Mouse (Mus musculus) kidney, adult 9 months (tissue): ENCODE data around the gene Pla2g4c.

ENCODE experiments used
- DNase-seq: peaks from one replicate; pipeline ENCODE4 v3.0.0; 2022

Gene Pla2g4c

GRCm38 (mm10) chr7:13397832-13398231 is 73.4 kb downstream of the Pla2g4c start, which contains the start of gene Cabp5:
TSS of gene Cabp5 (plus strand) at chr7:13398132.
- DNase-seq = no peak
